Mouse (Mus musculus) bone marrow macrophage, adult 2 months (primary cell): ENCODE data around the gene Ccdc142. TPM values are rescaled to one million over a fixed set of nuclear protein-coding genes. Genes with fewer than 3 reads are reported as not detected.

ENCODE experiments used
- H3K27ac ChIP-seq: 2 replicates; pipeline ENCODE4 v1.5.1; 2012; ENCODE audit warnings: low read depth, low read length; ENCODE audit not compliant: insufficient read depth
- H3K4me1 ChIP-seq: 2 replicates; pipeline ENCODE4 v1.6.1; 2012; ENCODE audit warnings: low read length; ENCODE audit not compliant: control insufficient read depth, insufficient read depth
- H3K4me3 ChIP-seq: 2 replicates; pipeline ENCODE4 v1.5.1; 2012; ENCODE audit warnings: mild to moderate bottlenecking, low read length, moderate library complexity; ENCODE audit not compliant: insufficient read depth
- CTCF ChIP-seq: IDR thresholded peaks from 2 replicates; pipeline ENCODE4 v1.5.1; 2012; ENCODE audit warnings: low read depth, mild to moderate bottlenecking, low read length, moderate library complexity
- POLR2A ChIP-seq: IDR thresholded peaks from 2 replicates; pipeline ENCODE4 v1.6.1; 2012; ENCODE audit warnings: mild to moderate bottlenecking, low read depth, low read length, borderline replicate concordance
- polyA plus RNA-seq: library from polyadenylated mRNA; stranded (reverse); fragments of >200 nt; gene quantifications from 2 replicates; pipeline ENCODE4 v1.2.4, GENCODE M21; 2012; ENCODE audit not compliant: missing spikeins, insufficient read depth, insufficient read length

Ccdc142 gene
- 3.2 and 6.1 TPM in 2 replicates for polyA plus RNA-seq

DNA sequence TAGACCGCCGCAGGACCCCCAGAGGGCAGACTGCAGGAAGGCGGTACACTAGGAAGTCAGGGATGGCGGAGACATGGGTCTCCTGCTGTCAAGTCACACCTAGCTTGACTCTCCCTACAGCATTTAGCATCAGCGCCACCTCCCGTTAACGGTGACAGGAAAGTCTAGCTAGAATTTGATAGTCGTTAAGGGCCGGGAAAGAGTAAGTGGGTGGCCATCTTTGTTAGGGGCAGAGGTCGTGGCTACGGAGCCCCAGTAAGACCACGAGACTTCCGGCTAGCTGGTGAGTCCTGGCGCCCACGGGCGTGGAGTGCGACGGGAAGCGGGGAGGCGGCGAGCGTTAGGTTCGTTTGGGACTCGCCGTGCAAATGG lies at the start of gene Ccdc142, which contains the start of gene Gm42688:
Gene Ccdc142 (plus strand): TSS at position 286 of the 372 bp plus-strand sequence.
Gene Gm42688 (plus strand): TSS at position 302 of the 372 bp plus-strand sequence.
- Histone ChIP-seq H3K27ac (peak within 1 kb of the TSS; percentile 76), H3K4me1 (peaks cover 10% of the 10 kb centered on the region), H3K4me3 (peak within 1 kb of the TSS; percentile 87)
- TF ChIP-seq POLR2A (no peak), CTCF (peak; percentile 64)

DNA sequence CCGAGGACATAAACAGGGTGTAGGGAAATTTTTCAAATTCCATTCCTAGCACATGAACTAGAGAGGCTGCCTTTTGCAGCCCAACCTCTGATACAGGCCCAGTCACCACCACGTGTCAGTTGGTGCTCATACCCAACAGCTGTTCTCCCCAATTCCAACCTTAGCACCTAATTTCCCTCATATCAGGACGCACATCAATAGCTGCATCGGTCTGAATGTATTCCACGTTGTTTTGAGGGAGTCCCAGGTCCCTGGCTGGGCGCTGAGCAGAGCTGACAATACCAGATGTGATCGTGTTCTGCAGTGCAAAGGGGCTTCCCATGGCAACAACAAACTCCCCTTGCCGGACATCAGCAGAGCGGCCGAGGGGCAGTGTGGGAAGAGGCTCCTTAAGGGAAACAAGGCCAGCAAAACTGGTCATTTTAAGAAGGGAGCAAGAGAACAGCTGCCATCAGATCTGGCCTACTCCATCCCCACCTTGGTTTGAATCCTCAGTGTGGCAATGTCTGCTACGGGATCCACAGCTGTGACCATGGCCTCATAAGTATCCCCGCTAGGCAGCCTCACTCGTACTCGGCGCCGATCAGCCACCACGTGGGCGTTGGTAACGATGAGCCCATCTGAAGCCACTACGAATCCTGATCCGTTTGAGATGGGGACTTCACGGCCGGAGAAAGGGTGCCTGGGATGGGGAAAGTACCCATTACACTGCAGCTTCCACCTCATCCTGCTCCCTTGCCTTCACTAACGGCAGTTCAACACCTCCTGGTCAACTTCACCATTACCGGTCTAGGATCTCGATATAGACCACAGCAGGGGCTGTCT lies 48.1 kb upstream of the Ccdc142 start:
- H3K4me3 ChIP-seq = peak overlapping the region; percentile 86
- peak overlapping the region; percentile 68 for H3K27ac ChIP-seq
- 0 out of 2 replicates have a peak, but pooled peaks cover 5% of the 10 kb centered on the region for H3K4me1 ChIP-seq
- peak; percentile 4; the same call in 1 of the 2 replicates for TF ChIP-seq CTCF
- TF ChIP-seq POLR2A = no peak

DNA sequence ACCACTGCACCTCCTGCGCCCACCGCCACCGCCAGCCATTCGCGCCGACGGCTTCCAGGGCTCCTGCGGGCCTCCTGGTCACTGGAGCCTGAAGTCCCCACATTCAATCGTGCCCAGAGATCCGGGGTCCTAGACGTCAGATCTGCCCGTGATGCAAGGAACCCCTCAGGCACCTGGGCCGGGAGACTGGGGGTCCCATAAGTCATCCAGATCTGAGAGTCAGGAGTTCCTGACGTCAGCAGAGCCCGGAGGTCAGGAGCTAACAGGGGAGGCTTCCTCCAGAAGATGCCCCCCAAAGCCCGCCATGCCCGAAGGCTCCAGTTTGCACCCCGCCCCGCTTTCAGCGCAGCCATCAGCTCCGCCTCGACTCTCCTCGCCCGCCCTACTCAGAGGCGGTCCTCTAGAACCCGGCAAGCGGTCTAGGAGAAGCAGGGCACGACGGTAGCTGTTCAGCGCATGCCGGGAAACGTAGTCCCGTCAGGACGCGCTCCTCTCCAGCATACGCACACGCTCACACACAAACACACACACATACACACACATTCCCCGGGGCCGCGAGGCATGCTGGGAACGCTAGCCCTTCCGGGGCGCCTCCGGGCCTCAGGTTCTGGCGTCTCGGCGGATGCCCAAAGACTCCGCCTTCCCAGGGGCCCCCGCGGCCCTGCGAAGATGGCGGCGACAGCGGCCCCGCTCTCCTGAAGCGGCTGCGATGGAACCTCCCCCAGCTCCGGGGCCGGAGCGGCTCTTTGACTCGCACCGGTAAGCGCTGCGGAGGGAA lies 47.1 kb upstream of the Ccdc142 start, which contains the start of gene Aup1:
Gene Aup1 (plus strand): TSS at position 448 of the 778 bp plus-strand sequence.
- H3K4me3 ChIP-seq = peak within 1 kb of the TSS; percentile 86
- TF ChIP-seq POLR2A (no peak), CTCF (no peak)
- 0 out of 2 replicates have a peak, but pooled peaks cover 5% of the 10 kb centered on the region for H3K4me1 ChIP-seq
- peak within 1 kb of the TSS; percentile 69 for H3K27ac ChIP-seq

DNA sequence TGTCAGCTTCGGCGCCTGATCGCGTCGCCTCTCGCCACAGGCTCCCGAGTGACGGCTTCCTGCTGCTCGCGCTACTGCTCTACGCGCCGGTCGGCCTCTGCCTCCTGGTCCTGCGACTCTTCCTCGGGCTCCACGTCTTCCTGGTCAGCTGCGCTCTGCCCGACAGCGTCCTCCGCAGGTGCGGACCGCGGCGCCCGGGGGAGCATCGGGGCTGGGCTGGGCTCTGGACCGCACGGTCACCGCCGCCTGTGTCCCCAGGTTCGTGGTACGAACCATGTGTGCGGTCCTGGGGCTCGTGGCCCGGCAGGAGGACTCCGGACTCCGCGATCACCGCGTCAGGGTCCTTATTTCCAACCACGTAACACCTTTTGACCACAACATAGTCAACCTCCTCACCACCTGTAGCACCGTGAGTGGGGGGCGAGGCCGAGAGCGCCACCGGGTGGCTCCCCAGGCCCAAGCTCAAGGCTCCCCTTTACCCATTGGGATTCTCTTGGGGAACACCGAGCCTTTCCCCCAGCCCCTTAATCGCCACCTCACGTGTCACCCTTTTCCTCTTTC lies 46.5 kb upstream of the Ccdc142 start, which contains the start of gene Htra2:
Gene Htra2 (minus strand): TSS at position 403 of the 561 bp plus-strand sequence.
- Histone ChIP-seq H3K27ac (peak within 1 kb of the TSS; percentile 69), H3K4me1 (0 out of 2 replicates have a peak, but pooled peaks cover 5% of the 10 kb centered on the region), H3K4me3 (peak within 1 kb of the TSS; percentile 86)
- TF ChIP-seq CTCF (peak; percentile 40), POLR2A (no peak)

DNA sequence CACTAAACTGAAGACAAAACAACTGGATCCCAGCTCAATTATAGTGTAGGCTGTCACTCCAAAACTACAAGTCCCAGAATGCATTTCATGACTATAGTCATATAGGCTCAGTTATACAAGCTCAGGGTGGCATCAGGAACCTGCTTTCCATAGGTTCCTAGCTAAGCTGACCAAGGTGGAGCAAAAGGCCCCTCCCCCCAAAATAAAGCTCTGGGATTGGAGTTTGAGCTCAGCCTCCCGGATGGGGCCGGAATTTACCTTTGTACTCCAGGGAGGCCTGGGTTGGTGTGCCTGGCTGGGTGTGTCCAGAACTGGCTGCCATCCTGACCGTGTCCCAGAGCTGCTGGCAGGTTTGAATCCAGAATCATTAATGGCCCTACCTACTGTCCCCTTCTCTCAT lies 43.6 kb upstream of the Ccdc142 start, which contains the start of gene Dqx1:
Gene Dqx1 (plus strand): TSS at position 55 of the 400 bp plus-strand sequence.
- H3K27ac ChIP-seq = no peak within 1 kb of the TSS
- H3K4me1 ChIP-seq = no peaks in the 10 kb centered on the region
- TF ChIP-seq POLR2A (no peak), CTCF (no peak)
- H3K4me3 ChIP-seq = no peak within 1 kb of the TSS

DNA sequence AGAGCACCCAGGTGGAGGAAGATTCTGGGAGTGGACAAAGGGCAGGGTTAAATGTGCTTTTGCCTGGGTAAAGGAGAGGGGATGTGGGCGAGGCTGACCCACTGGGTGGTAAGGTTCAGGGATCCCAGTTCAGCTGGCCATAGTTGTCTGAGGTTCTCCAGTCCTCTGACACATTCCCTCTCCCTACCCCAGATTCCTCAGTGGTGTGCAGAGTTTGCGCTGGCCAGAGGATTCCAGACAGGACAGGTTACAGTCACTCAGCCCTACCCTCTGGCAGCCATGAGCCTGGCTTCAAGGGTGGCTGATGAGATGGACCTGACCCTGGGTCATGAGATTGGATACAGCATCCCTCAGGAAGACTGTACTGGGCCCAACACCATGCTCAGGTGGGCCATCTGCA lies 42.7 kb upstream of the Ccdc142 start:
- Histone ChIP-seq H3K27ac (no peak overlapping the region), H3K4me3 (no peak overlapping the region), H3K4me1 (no peaks in the 10 kb centered on the region)
- TF ChIP-seq POLR2A (no peak), CTCF (no peak)

DNA sequence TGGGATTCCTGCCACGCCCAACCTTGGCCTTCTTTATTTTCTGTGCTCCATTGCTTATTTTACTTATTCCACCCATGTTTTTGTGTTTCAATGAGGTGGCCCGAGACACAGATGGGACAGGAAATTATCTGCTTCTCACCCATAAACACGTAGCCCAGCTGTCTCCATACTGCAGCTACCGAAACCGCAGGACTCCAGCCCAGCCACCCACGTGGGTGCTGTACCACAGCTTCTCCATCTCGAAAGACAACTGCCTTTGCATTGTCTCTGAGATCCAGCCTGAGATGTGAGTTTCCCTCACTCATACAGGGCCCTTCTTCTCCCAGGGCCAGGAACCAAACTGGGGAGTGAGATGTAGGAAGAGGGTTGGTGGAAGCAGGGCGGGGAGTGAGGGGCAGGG lies 35.4 kb upstream of the Ccdc142 start:
- peaks cover 3% of the 10 kb centered on the region; the same call in 1 of the 2 replicates for H3K4me1 ChIP-seq

DNA sequence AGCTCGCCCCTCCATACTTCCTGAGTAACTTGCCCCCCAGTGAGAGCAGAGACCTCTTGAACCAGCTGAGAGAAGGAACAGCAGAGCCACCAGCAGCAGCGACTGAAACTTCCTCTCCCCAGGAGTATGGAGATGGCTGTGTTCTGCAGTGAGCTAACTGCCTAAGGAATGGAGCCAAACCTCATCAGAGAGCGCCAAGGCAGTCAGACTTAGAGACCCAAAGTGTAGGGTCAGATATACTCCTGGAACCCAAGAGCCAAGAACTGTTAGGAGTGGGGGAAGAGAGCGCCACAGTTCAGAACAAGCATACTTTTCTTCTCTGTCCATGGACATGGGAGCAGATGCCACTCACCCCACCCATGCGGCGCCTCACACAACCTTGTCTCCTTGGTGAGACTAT lies 35.0 kb upstream of the Ccdc142 start:
- Histone ChIP-seq H3K27ac (no peak overlapping the region), H3K4me3 (no peak overlapping the region), H3K4me1 (peaks cover 3% of the 10 kb centered on the region; the same call in 1 of the 2 replicates)
- no peak for TF ChIP-seq CTCF
- 0 out of 2 replicates have a peak, but pooled peaks have one; percentile 37 for TF ChIP-seq POLR2A

More for the DNA sequence above, 35.4 kb upstream of the Ccdc142 start:
- Histone ChIP-seq H3K4me3 (no peak overlapping the region), H3K27ac (no peak overlapping the region)
- TF ChIP-seq CTCF (no peak), POLR2A (no peak)

DNA sequence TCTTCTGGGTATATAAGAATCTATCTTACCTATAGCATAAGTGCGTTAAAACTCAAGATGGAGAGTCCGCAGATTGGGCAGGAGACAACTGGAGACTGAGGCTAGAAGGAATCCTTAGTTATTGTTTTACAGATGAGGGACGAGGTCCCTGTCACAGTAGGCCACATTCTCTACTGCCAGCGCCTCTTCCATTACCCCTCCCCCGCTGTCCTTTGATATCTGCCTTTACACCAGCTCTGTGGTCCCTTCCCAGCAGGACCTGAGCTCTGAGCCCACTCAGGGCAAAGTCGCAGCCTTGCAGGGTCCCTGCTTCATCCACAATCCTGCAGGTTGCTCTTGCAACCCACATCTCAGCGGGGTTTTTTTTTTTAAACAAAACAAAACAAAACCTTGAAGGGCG lies 33.2 kb upstream of the Ccdc142 start:
- H3K4me1 ChIP-seq = peaks cover 3% of the 10 kb centered on the region; the same call in 1 of the 2 replicates

More for the DNA sequence above, 33.2 kb upstream of the Ccdc142 start:
- Histone ChIP-seq H3K4me3 (no peak overlapping the region), H3K27ac (no peak overlapping the region)
- TF ChIP-seq CTCF = no peak
- TF ChIP-seq POLR2A = no peak
